Mouse (Mus musculus): ENCODE data around the gene Skint5.
"Not testable (repeated sequence)": the region's sequence is repeated elsewhere in the genome, so short reads cannot be mapped to it uniquely, and the experiment has no call there.

Skint5 gene

DNA sequence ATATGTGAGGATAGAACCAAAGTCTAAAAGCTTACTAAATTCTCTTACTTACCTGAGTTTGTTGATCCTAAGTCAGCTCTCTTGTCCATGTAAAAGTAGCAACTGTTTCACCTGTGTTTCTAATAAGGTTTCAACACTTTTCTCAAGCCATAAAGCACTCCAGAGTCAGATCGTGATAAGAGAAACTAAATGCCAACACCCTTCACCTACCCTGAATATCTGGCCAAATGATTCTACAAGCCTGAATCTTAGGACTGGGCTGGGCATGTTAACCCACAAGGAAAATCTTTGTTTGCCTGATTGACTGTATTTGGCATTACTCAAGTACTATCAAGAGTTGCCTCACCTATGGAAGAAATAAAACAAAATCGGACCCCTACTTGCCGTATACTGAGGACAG lies at the start of gene Skint5:
Skint5 (minus strand) TSS at position 101 of the 400 bp plus-strand sequence.
- DNase-seq (ENCODE audit: low spot score) = no peak

DNA sequence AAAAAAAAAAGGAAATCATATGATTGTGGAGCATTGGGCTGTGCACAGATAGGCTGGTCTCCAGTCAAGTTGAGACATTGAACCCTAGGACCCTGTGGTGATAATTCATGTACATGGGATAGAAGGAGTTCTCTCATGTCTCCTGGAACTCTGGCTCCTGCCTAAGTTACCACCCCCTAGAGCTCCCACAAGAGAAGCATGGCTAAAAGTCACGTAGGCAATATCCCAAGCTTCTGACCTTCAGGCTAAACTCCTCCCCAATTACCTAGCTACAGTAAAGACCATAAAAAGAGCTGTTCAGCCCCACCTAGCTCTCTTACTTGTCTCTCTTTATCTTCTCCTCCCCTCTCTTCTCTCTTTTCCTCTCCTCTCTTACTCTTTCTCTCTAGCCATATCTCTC lies 42.0 kb downstream of the Skint5 start:
- no peak for DNase-seq (ENCODE audit: low spot score)

DNA sequence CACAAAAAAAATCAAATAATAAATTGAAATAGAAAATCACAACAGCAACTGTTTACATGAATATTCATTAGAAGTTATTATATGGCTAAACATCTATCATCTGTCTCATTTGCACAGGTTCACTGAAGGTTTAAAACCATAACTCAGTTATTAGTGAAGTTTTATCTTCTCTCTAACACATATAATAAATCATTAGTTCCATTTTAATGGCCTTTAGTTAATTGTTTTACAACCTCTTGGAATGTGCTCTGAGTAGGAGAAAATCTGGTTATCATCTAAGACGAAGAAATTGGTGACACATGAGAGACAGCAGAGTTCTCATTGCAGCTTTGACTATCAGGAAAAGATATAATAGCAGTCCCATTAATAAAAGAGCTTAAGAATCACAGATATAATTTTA lies 235.1 kb downstream of the Skint5 start:
- no peak for DNase-seq (ENCODE audit: low spot score)

DNA sequence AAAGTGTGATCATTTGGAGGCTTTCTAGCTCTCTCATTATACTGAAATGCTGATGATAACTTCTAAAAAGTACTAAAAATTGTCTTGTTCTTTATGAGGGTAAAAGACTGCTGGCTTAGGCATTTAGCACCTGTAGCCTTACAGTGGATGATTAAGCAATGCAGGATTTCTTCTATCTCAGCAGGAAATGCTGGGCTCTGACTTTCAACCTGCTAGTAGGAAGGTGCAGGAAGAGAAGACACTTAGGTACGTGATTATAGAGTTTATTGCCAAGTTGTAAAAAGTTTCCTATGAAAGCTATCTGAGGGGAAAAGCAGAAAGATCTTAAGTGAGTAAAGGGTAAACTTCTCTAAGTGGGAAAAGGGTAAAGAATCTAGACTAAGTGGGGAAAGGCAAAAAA lies 235.6 kb downstream of the Skint5 start:
- no peak for DNase-seq (ENCODE audit: low spot score)

DNA sequence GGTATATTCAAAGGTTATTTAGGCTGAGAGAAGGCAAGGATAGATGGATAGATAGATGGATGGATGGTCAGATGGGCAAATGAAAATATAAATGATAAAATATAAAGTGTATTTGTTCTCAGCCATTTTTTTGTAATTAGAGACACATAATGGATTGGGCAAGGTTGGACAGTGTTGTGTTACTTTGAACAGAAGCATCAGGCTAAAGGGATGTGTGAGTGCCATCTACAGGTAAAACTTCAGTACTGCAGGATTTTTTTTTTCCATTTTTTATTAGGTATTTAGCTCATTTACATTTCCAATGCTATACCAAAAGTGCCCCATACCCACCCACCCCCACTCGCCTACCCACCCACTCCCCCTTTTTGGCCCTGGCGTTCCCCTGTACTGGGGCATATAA lies 551.1 kb downstream of the Skint5 start:
- not testable (repeated sequence) for DNase-seq (ENCODE audit: low spot score)
